Mouse (Mus musculus) CH12.LX (cell line): ENCODE measurements at regions not wholly inside any gene's neighbourhood (a gene's known extent, or its start where the extent isn't known, plus 50 kb on each side); places are given as distances from the start of the nearest gene placed in this dataset.

Experiments used
- EP300 ChIP-seq: IDR thresholded peaks from 2 replicates; pipeline ENCODE4 v1.6.1; 2011; ENCODE audit warnings: low read length, improper control_type of control experiment
- POLR2A ChIP-seq: IDR thresholded peaks from 2 replicates; pipeline ENCODE4 v1.6.1; 2011; ENCODE audit warnings: low read depth, mild to moderate bottlenecking, improper control_type of control experiment, low read length

DNA sequence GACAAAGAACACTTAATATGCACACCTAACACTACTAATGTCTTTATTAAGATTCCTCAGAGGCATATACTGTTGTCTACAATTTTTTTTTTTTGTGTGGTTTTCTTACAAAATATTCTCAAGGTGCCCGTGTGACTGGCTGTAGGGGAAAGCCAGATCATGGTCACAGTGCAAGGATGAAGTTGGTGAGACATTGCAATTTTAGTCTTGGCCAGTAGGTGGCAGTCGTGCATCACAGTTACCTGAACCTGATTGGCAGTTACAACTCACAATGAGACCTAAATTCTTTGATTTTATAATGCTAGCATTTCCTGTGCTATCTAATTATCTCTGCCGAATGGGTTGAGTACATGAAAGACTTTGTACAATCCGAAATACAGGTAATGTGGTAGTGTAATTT lies 232.5 kb downstream of the Tbl1xr1 start:
- TF ChIP-seq POLR2A (no peak), EP300 (no peak)
